Mouse (Mus musculus): Measurements from ENCODE around the gene Klre1. TPM values are rescaled to one million over a fixed set of nuclear protein-coding genes. Genes with fewer than 3 reads are reported as not detected.
"Not testable (repeated sequence)": the region's sequence is repeated elsewhere in the genome, so short reads cannot be mapped to it uniquely, and the experiment has no call there.

Gene Klre1
- polyA plus RNA-seq, 1 experiment from 2014 or later = not detected

- H3K4me1 ChIP-seq; H3K27me3 ChIP-seq (ENCODE audit: poor library complexity, severe bottlenecking); H3K27ac ChIP-seq; DNase-seq (ENCODE audit: extremely low spot score, low spot score); H3K9me3 ChIP-seq; H3K36me3 ChIP-seq (replicated peaks); H3K4me3 ChIP-seq: not testable (repeated sequence)
- 82% methylated on average over 2 of the region's 2 CpGs for WGBS
Measured at GRCm38 (mm10) chr6:129631046-129631445, 53.3 kb downstream of the Klre1 start.

Other genes with a start within 250 kb of the Klre1 start
- gene 4922502D21Rik, start 246.1 kb upstream of the Klre1 start, polyA plus RNA-seq (2016; fragmentation: Nextera tagmentation; extraction: Ambion mirVana) = not detected in 2 replicates
- 0.38 and 0.39 TPM in 2 replicates for gene Clec12a, start 235.2 kb upstream of the Klre1 start, polyA plus RNA-seq (2016; fragmentation: Nextera tagmentation; extraction: Ambion mirVana)
- not detected in 2 replicates for gene Clec12b, start 192.0 kb upstream of the Klre1 start, polyA plus RNA-seq (2016; fragmentation: Nextera tagmentation; extraction: Ambion mirVana)
- gene Clec1b, start 180.6 kb upstream of the Klre1 start, polyA plus RNA-seq (2016; fragmentation: Nextera tagmentation; extraction: Ambion mirVana) = 16.4 and 19.8 TPM in 2 replicates
- gene Clec9a, start 169.0 kb upstream of the Klre1 start, polyA plus RNA-seq (2016; fragmentation: Nextera tagmentation; extraction: Ambion mirVana) = 0.36 TPM in 2 replicates
- 0.36 and 0.66 TPM in 2 replicates for gene Clec1a, start 125.9 kb upstream of the Klre1 start, polyA plus RNA-seq (2016; fragmentation: Nextera tagmentation; extraction: Ambion mirVana)
- 0.06 TPM in 1 of 2 replicates, not detected in the other for gene Olr1, start 70.7 kb upstream of the Klre1 start, polyA plus RNA-seq (2016; fragmentation: Nextera tagmentation; extraction: Ambion mirVana)
- gene Tmem52b, start 65.3 kb upstream of the Klre1 start, polyA plus RNA-seq (2016; fragmentation: Nextera tagmentation; extraction: Ambion mirVana) = not detected in 2 replicates
- 40.4 and 43.5 TPM in 2 replicates for gene Gabarapl1, start 44.7 kb upstream of the Klre1 start, polyA plus RNA-seq (2016; fragmentation: Nextera tagmentation; extraction: Ambion mirVana)
- not detected in 2 replicates for gene Klrd1, start 13.9 kb downstream of the Klre1 start, polyA plus RNA-seq (2016; fragmentation: Nextera tagmentation; extraction: Ambion mirVana)
- 0.07 and 0.17 TPM in 2 replicates for gene Klrk1, start 46.0 kb downstream of the Klre1 start, polyA plus RNA-seq (2016; fragmentation: Nextera tagmentation; extraction: Ambion mirVana)
- not detected in 2 replicates for gene Klrc3, start 65.4 kb downstream of the Klre1 start, polyA plus RNA-seq (2016; fragmentation: Nextera tagmentation; extraction: Ambion mirVana)
- not detected in 2 replicates for gene Klrc2, start 82.8 kb downstream of the Klre1 start, polyA plus RNA-seq (2016; fragmentation: Nextera tagmentation; extraction: Ambion mirVana)
- gene Klrc1, start 101.1 kb downstream of the Klre1 start, polyA plus RNA-seq (2016; fragmentation: Nextera tagmentation; extraction: Ambion mirVana) = not detected in 2 replicates
- gene Klri1, start 139.2 kb downstream of the Klre1 start, polyA plus RNA-seq (2016; fragmentation: Nextera tagmentation; extraction: Ambion mirVana) = not detected in 2 replicates
- not detected in 2 replicates for gene Klri2, start 162.6 kb downstream of the Klre1 start, polyA plus RNA-seq (2016; fragmentation: Nextera tagmentation; extraction: Ambion mirVana)
- gene Gm156, start 206.4 kb downstream of the Klre1 start, polyA plus RNA-seq (2016; fragmentation: Nextera tagmentation; extraction: Ambion mirVana) = not detected in 2 replicates